Mouse (Mus musculus): ENCODE results near the gene Pnpla1. TPM values are rescaled to one million over a fixed set of nuclear protein-coding genes. Genes with fewer than 3 reads are reported as not detected.

Pnpla1 gene
- total and polyA plus RNA-seq, 2 experiments from 2014 or later = 0.08 to 0.10 TPM

GRCm38 (mm10) chr17:28872322-28872721 lies 14.1 kb downstream of the Pnpla1 start:
- no peak for TF ChIP-seq CTCF (IDR thresholded peaks at IDR 0.05; ENCODE audit: low read depth)
- Histone ChIP-seq H3K27ac (no peak overlapping the region), H3K9ac (replicated peaks; ENCODE audit: low read length) (no peak overlapping the region), H3K9me3 (ENCODE audit: low read length) (no peaks in the 10 kb centered on the region), H3K4me3 (ENCODE audit: low read length) (no peak overlapping the region), H3K4me2 (ENCODE audit: low read depth, low read length) (no peak overlapping the region), H3K4me1 (ENCODE audit: insufficient read depth, low read length) (no peaks in the 10 kb centered on the region), H3K27me3 (ENCODE audit: insufficient read depth, low read length) (no peaks in the 10 kb centered on the region), H3K36me3 (ENCODE audit: insufficient read depth, low read length) (no peaks in the 10 kb centered on the region)
- DNase-seq (ENCODE audit: low spot score) = no peak
- ATAC-seq = no peak
- WGBS = 88% methylated on average over 7 of the region's 7 CpGs

GRCm38 (mm10) chr17:28874216-28874615 lies 16.0 kb downstream of the Pnpla1 start:
- ATAC-seq (no peak), DNase-seq (ENCODE audit: low spot score) (no peak)
- H3K4me2 ChIP-seq (ENCODE audit: low read depth, low read length) = no peak overlapping the region
- H3K36me3 ChIP-seq (ENCODE audit: insufficient read depth, low read length) = no peaks in the 10 kb centered on the region
- H3K4me3 ChIP-seq (ENCODE audit: low read length) = no peak overlapping the region
- WGBS = 80% methylated on average over 4 of the region's 4 CpGs
- no peaks in the 10 kb centered on the region for H3K4me1 ChIP-seq (ENCODE audit: insufficient read depth, low read length)
- no peaks in the 10 kb centered on the region for H3K9me3 ChIP-seq (ENCODE audit: low read length)
- no peaks in the 10 kb centered on the region for H3K27me3 ChIP-seq (ENCODE audit: insufficient read depth, low read length)
- no peak overlapping the region for H3K9ac ChIP-seq (replicated peaks; ENCODE audit: low read length)
- no peak for TF ChIP-seq CTCF (IDR thresholded peaks at IDR 0.05; ENCODE audit: low read depth)
- no peak overlapping the region for H3K27ac ChIP-seq

DNA sequence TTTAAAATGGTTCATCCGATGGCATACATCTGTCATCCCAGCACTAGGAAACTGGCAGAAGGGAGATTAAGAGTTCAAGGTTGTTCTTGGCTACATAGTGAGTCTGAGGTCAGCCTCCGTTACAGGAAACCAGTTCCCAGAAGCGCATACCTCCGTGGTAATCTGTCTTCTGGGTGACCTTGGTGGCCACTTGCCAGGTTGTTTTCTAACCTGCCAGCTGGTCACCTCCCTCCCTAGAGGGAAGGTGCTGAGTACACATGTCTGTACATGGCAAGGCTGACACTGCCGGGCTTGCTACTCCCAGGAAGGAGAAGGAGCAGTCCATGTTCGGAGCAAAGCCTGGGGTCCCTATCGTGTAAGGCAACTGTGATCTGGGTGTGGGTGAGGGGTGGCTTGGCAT lies 16.6 kb downstream of the Pnpla1 start:
- 61% methylated on average over 7 of the region's 7 CpGs for WGBS
- H3K9me3 ChIP-seq (ENCODE audit: low read length) = no peaks in the 10 kb centered on the region
- no peak overlapping the region for H3K9ac ChIP-seq (replicated peaks; ENCODE audit: low read length)
- TF ChIP-seq CTCF (IDR thresholded peaks at IDR 0.05; ENCODE audit: low read depth) = no peak
- no peak overlapping the region for H3K4me2 ChIP-seq (ENCODE audit: low read depth, low read length)
- H3K4me1 ChIP-seq (ENCODE audit: insufficient read depth, low read length) = no peaks in the 10 kb centered on the region
- no peaks in the 10 kb centered on the region for H3K36me3 ChIP-seq (ENCODE audit: insufficient read depth, low read length)
- H3K4me3 ChIP-seq (ENCODE audit: low read length) = no peak overlapping the region
- no peak for DNase-seq (ENCODE audit: low spot score)
- no peaks in the 10 kb centered on the region for H3K27me3 ChIP-seq (ENCODE audit: insufficient read depth, low read length)
- ATAC-seq = no peak
- H3K27ac ChIP-seq = no peak overlapping the region

GRCm38 (mm10) chr17:28875316-28875715 lies 17.1 kb downstream of the Pnpla1 start:
- no peak overlapping the region for H3K4me2 ChIP-seq (ENCODE audit: low read depth, low read length)
- no peak for TF ChIP-seq CTCF (IDR thresholded peaks at IDR 0.05; ENCODE audit: low read depth)
- ATAC-seq = no peak
- no peaks in the 10 kb centered on the region for H3K27me3 ChIP-seq (ENCODE audit: insufficient read depth, low read length)
- H3K4me3 ChIP-seq (ENCODE audit: low read length) = no peak overlapping the region
- H3K36me3 ChIP-seq (ENCODE audit: insufficient read depth, low read length) = no peaks in the 10 kb centered on the region
- H3K9ac ChIP-seq (replicated peaks; ENCODE audit: low read length) = no peak overlapping the region
- no peak overlapping the region for H3K27ac ChIP-seq
- WGBS = 45% methylated on average over 8 of the region's 8 CpGs
- H3K9me3 ChIP-seq (ENCODE audit: low read length) = no peaks in the 10 kb centered on the region
- H3K4me1 ChIP-seq (ENCODE audit: insufficient read depth, low read length) = 0 out of 2 replicates have a peak, but pooled peaks cover 3% of the 10 kb centered on the region
- DNase-seq (ENCODE audit: low spot score) = peak; percentile 35

DNA sequence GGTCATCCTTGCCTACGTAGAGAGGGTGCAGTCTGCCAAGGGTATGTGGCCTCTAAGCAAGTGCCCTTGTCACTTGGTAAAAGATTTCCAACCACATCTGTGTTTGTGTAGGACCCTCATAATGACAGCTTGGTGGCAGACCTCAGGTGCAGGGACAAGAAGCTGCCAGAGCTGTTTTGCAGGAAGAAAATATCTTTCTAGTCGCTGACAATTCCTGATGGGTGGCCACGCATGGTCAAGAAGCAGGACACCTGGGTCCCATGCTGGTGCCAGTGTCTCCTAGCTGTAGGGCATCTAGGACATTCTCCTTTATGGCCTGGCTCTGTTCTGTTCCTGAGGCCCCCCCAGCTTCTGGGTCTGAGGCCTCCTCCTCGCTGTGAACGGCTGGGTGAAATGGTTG lies 18.1 kb downstream of the Pnpla1 start:
- 59% methylated on average over 5 of the region's 5 CpGs for WGBS
- ATAC-seq = no peak
- Histone ChIP-seq H3K27ac (no peak overlapping the region), H3K4me3 (ENCODE audit: low read length) (no peak overlapping the region), H3K9ac (replicated peaks; ENCODE audit: low read length) (no peak overlapping the region), H3K27me3 (ENCODE audit: insufficient read depth, low read length) (no peaks in the 10 kb centered on the region), H3K4me2 (ENCODE audit: low read depth, low read length) (no peak overlapping the region), H3K9me3 (ENCODE audit: low read length) (no peaks in the 10 kb centered on the region), H3K4me1 (ENCODE audit: insufficient read depth, low read length) (0 out of 2 replicates have a peak, but pooled peaks cover 3% of the 10 kb centered on the region), H3K36me3 (ENCODE audit: insufficient read depth, low read length) (no peaks in the 10 kb centered on the region)
- no peak for DNase-seq (ENCODE audit: low spot score)
- TF ChIP-seq CTCF (IDR thresholded peaks at IDR 0.05; ENCODE audit: low read depth) = no peak

- peak; percentile 66 for TF ChIP-seq CTCF (IDR thresholded peaks at IDR 0.05; ENCODE audit: low read depth)
- no peak overlapping the region for H3K4me3 ChIP-seq (ENCODE audit: low read length)
- 0 out of 2 replicates have a peak, but pooled peaks cover 3% of the 10 kb centered on the region for H3K4me1 ChIP-seq (ENCODE audit: insufficient read depth, low read length)
- H3K4me2 ChIP-seq (ENCODE audit: low read depth, low read length) = no peak overlapping the region
- DNase-seq (ENCODE audit: low spot score) (peak; percentile 57), ATAC-seq (no peak)
- no peaks in the 10 kb centered on the region for H3K9me3 ChIP-seq (ENCODE audit: low read length)
- no peak overlapping the region for H3K9ac ChIP-seq (replicated peaks; ENCODE audit: low read length)
- WGBS = 21% methylated on average over 19 of the region's 19 CpGs
- no peaks in the 10 kb centered on the region for H3K27me3 ChIP-seq (ENCODE audit: insufficient read depth, low read length)
- no peaks in the 10 kb centered on the region for H3K36me3 ChIP-seq (ENCODE audit: insufficient read depth, low read length)
- no peak overlapping the region for H3K27ac ChIP-seq
These were observed 18.6 kb downstream of the Pnpla1 start for GRCm38 (mm10) chr17:28876821-28877220.

DNA sequence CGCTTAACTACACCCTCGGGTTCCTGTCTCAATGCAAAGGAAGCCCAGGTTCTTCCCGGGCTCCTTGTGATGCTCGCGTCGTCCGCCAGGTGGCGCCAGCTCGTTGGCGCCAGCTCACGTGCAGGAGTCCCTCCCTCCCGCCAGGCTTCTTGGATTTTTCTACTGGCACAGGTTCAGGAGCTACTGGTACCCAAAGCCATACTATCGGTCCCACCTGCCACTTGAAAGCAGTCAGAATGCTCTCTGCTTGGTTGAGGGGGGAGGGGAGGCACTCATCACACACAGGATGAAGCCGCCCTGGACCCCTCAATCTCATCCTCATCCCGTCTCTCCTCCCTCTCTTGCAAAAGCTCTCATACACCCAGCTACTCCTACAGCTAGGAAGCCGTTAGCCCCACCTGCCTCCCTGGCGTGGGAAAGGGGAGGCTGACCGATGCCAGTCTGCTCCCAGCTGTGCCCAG lies 21.8 kb downstream of the Pnpla1 start:
- no peak overlapping the region for H3K4me3 ChIP-seq (ENCODE audit: low read length)
- 0 out of 2 replicates have a peak, but pooled peaks cover 3% of the 10 kb centered on the region for H3K4me1 ChIP-seq (ENCODE audit: insufficient read depth, low read length)
- no peaks in the 10 kb centered on the region for H3K9me3 ChIP-seq (ENCODE audit: low read length)
- H3K27ac ChIP-seq = 0 out of 2 replicates have a peak overlapping the region, but pooled peaks have one; percentile 8
- H3K36me3 ChIP-seq (ENCODE audit: insufficient read depth, low read length) = no peaks in the 10 kb centered on the region
- H3K9ac ChIP-seq (replicated peaks; ENCODE audit: low read length) = no peak overlapping the region; the same call in 1 of the 2 replicates
- H3K4me2 ChIP-seq (ENCODE audit: low read depth, low read length) = peak overlapping the region; percentile 45
- H3K27me3 ChIP-seq (ENCODE audit: insufficient read depth, low read length) = no peaks in the 10 kb centered on the region
- peak; percentile 96 for TF ChIP-seq CTCF (IDR thresholded peaks at IDR 0.05; ENCODE audit: low read depth)
- ATAC-seq (peak; percentile 58), DNase-seq (ENCODE audit: low spot score) (peak; percentile 90)
- WGBS = 5% methylated on average over 18 of the region's 18 CpGs
